Mouse (Mus musculus): ENCODE data around the gene Cldn15. TPM values are rescaled to one million over a fixed set of nuclear protein-coding genes. Genes with fewer than 3 reads are reported as not detected.

Gene Cldn15
- 0.40 TPM in 1 of 2 replicates, not detected in the other for total RNA-seq (2014; rRNA removed)
- 0.24 TPM in 1 of 2 replicates, not detected in the other for polyA plus RNA-seq (2015; fragmentation: Nextera tagmentation; extraction: Ambion mirVana)

DNA sequence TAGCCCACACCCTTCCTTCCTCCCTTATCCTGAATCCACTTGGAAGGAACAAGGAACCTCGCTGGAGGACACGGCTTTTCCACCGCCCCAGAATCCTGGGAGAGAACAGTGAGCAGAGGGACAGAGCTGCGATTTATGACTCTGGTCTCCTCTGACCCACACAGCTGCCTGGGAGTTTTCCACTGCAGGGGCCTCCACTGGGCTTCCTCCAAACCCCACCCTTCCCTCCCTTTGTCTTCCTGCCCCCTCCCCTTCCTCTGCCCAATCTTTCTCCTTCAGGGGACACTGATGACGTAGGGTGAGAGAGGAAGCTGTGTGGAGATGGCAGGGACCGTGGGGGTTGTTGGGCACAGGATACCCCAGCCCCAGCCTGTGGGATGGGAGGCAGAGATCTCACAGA is at the start of gene Cldn15:
Cldn15 (plus strand) TSS at position 286 of the 400 bp plus-strand sequence.
- peaks cover 27% of the 10 kb centered on the region for H3K36me3 ChIP-seq (ENCODE audit: insufficient read depth, low read length)
- DNase-seq (ENCODE audit: low spot score) (no peak), ATAC-seq (no peak)
- TF ChIP-seq CTCF (IDR thresholded peaks at IDR 0.05; ENCODE audit: low read depth), result no peak
- H3K9ac ChIP-seq (replicated peaks; ENCODE audit: low read length), result no peak within 1 kb of the TSS
- no peak within 1 kb of the TSS for H3K27ac ChIP-seq
- no peaks in the 10 kb centered on the region for H3K9me3 ChIP-seq (ENCODE audit: low read length)
- no peak within 1 kb of the TSS for H3K4me2 ChIP-seq (ENCODE audit: low read depth, low read length)
- WGBS, result 68% methylated on average over 6 of the region's 6 CpGs
- H3K27me3 ChIP-seq (ENCODE audit: insufficient read depth, low read length), result no peaks in the 10 kb centered on the region
- peaks cover 7% of the 10 kb centered on the region; the same call in 1 of the 2 replicates for H3K4me1 ChIP-seq (ENCODE audit: insufficient read depth, low read length)
- H3K4me3 ChIP-seq (ENCODE audit: low read length), result no peak within 1 kb of the TSS

DNA sequence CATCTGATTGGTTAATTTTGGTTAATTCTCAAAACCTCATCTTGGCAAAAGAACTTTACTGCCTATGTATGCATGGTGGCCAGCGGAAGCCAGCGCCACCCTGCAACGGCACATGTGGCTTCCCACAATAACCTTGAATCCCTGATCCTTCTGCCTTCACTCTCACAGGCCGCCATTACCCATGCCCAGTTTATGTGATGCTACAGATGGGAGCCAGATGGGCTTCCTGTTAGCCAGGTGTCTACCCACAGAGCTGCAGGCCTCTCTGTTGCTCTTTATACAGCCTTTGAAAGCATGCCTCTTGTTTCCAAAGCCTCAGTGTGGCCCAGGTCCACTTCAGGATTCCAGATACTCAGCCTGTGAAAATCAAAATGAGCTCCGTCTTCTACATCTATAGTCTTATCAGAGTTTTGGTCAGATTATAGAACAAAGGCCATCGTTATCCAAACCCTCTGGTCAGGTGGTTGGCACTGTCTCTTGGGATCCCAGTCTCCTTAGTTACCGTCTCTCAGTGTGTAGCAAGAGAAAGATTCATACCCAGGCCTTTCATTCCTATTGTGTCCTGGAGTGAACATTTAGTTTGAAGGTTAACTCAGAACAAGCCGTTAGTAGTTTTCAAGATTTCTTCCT is 48.7 kb upstream of the Cldn15 start:
- H3K9me3 ChIP-seq (ENCODE audit: low read length), result no peaks in the 10 kb centered on the region
- no peak overlapping the region for H3K4me2 ChIP-seq (ENCODE audit: low read depth, low read length)
- DNase-seq (ENCODE audit: low spot score) (no peak), ATAC-seq (no peak)
- no peak overlapping the region for H3K27ac ChIP-seq
- H3K4me1 ChIP-seq (ENCODE audit: insufficient read depth, low read length), result no peaks in the 10 kb centered on the region
- no peak overlapping the region for H3K9ac ChIP-seq (replicated peaks; ENCODE audit: low read length)
- H3K27me3 ChIP-seq (ENCODE audit: insufficient read depth, low read length), result no peaks in the 10 kb centered on the region
- no peak for TF ChIP-seq CTCF (IDR thresholded peaks at IDR 0.05; ENCODE audit: low read depth)
- no peak overlapping the region for H3K4me3 ChIP-seq (ENCODE audit: low read length)
- 93% methylated on average over 8 of the region's 8 CpGs for WGBS
- H3K36me3 ChIP-seq (ENCODE audit: insufficient read depth, low read length), result peaks cover 10% of the 10 kb centered on the region

DNA sequence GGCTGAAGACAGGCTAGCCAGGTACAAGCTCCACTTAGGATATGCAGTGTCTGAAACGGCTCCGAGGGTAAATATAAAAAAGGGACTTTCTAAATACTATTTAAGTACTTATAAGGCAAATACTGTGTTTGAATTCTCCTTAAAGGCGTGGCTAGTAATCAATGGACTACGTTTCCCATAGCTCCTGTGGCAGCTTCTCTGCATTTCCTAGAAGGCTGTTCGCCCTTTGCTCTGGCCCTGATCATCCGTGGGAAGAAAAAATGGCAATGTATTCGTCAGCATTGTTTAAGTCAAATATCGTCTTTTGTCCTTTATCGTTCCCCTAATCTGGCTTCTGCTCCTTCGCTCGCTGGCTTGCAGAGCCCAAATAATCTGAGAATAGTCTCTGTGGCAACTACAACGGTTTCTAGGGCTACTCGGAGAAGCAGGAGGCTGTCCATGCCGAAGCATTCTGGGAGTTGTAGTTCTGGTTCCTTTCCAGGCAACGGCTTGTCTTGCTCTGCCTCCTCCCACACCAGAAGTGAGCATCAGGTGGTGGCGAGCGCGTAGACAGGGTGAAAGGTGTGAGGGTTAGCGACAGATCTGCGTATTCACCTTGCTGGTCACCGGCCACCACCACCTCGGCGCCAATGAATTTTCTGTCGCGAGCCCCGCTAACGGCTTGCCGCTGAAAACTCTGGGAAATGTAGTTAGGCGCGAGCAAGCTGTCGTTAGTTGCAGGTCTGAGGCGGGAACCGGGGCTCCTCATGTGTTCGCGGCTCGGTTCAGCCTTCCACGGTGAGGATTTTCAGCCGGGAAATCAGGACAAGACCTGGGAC is 47.6 kb upstream of the Cldn15 start:
- no peaks in the 10 kb centered on the region for H3K4me1 ChIP-seq (ENCODE audit: insufficient read depth, low read length)
- no peaks in the 10 kb centered on the region for H3K27me3 ChIP-seq (ENCODE audit: insufficient read depth, low read length)
- peak overlapping the region; percentile 73 for H3K27ac ChIP-seq
- no peaks in the 10 kb centered on the region for H3K9me3 ChIP-seq (ENCODE audit: low read length)
- peak overlapping the region; percentile 82 for H3K4me2 ChIP-seq (ENCODE audit: low read depth, low read length)
- H3K9ac ChIP-seq (replicated peaks; ENCODE audit: low read length), result peak overlapping the region; percentile 58
- H3K36me3 ChIP-seq (ENCODE audit: insufficient read depth, low read length), result no peaks in the 10 kb centered on the region
- TF ChIP-seq CTCF (IDR thresholded peaks at IDR 0.05; ENCODE audit: low read depth), result no peak
- peak overlapping the region; percentile 62 for H3K4me3 ChIP-seq (ENCODE audit: low read length)
- peak; percentile 93 for DNase-seq (ENCODE audit: low spot score)
- WGBS, result 4% methylated on average over 38 of the region's 38 CpGs
- peak; percentile 91 for ATAC-seq

DNA sequence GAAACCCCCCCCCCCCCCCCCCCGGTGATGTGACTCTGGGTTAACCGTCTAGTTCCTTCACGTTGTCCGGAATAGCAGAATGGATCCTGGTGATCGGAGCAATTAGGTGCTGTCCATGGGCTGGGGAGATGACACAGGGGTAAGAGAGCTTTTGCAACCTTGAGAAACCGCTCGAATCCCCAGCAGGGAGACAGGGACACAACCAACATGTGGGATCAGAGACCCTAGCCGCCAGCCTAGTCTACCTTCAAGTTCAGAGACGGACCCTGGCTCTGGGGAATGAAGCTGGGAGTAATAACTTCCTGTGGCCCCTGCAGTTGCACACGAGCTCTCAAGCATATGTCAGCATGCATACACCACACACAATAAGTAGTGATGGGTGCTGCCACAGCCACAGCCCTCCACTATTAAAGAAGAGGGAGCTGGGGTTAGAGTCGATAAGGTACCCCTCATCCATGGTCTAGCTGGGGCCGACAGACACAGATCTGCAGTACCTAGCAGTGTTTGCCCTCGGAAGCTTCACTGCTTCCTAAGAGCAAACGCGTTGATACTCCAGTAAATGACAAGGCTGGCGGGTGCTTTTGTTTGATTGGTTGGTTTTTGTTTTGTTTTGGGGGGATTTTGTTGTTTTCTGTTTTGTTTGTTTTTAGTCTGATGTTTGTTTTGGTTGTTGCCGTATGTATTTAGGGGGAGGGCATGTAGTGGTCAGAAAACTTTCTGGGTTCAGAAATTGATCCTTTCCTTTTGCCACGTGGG is 46.7 kb upstream of the Cldn15 start:
- DNase-seq (ENCODE audit: low spot score) (no peak), ATAC-seq (peak; percentile 12; the same call in 1 of the 2 replicates)
- no peak for TF ChIP-seq CTCF (IDR thresholded peaks at IDR 0.05; ENCODE audit: low read depth)
- H3K9ac ChIP-seq (replicated peaks; ENCODE audit: low read length), result peak overlapping the region; percentile 58
- no peaks in the 10 kb centered on the region for H3K4me1 ChIP-seq (ENCODE audit: insufficient read depth, low read length)
- no peaks in the 10 kb centered on the region for H3K36me3 ChIP-seq (ENCODE audit: insufficient read depth, low read length)
- H3K27me3 ChIP-seq (ENCODE audit: insufficient read depth, low read length), result no peaks in the 10 kb centered on the region
- WGBS, result 20% methylated on average over 17 of the region's 18 CpGs
- peak overlapping the region; percentile 62 for H3K4me3 ChIP-seq (ENCODE audit: low read length)
- no peaks in the 10 kb centered on the region for H3K9me3 ChIP-seq (ENCODE audit: low read length)
- H3K4me2 ChIP-seq (ENCODE audit: low read depth, low read length), result peak overlapping the region; percentile 82
- H3K27ac ChIP-seq, result peak overlapping the region; percentile 73

DNA sequence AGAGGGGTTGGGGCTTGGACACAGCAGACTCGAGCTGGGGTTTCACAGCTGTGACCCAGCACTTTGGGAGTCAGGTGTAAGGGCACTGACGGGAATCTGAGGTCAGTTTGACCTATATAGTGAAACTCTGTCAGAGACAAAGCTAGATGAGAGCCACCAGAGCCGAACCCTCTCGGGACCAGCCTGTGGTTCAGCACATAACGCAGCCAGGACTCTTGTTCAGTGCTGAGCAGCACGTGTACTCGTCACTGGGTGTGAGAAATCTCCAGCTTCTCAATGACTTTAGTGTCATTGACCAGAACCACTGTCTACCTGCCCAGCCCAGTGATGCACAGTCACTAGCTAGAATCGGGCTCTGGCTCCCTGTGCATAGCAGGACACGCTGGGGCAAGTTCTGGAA is 43.6 kb upstream of the Cldn15 start:
- no peak for ATAC-seq
- no peak for DNase-seq (ENCODE audit: low spot score)
- Histone ChIP-seq H3K27ac (no peak overlapping the region), H3K27me3 (ENCODE audit: insufficient read depth, low read length) (no peaks in the 10 kb centered on the region), H3K9me3 (ENCODE audit: low read length) (no peaks in the 10 kb centered on the region), H3K9ac (replicated peaks; ENCODE audit: low read length) (no peak overlapping the region), H3K36me3 (ENCODE audit: insufficient read depth, low read length) (no peaks in the 10 kb centered on the region), H3K4me3 (ENCODE audit: low read length) (no peak overlapping the region), H3K4me1 (ENCODE audit: insufficient read depth, low read length) (no peaks in the 10 kb centered on the region), H3K4me2 (ENCODE audit: low read depth, low read length) (no peak overlapping the region)
- no peak for TF ChIP-seq CTCF (IDR thresholded peaks at IDR 0.05; ENCODE audit: low read depth)
- 90% methylated on average over 9 of the region's 9 CpGs for WGBS

- Histone ChIP-seq H3K9ac (replicated peaks; ENCODE audit: low read length) (no peak overlapping the region), H3K36me3 (ENCODE audit: insufficient read depth, low read length) (no peaks in the 10 kb centered on the region), H3K4me1 (ENCODE audit: insufficient read depth, low read length) (no peaks in the 10 kb centered on the region), H3K27me3 (ENCODE audit: insufficient read depth, low read length) (no peaks in the 10 kb centered on the region), H3K9me3 (ENCODE audit: low read length) (no peaks in the 10 kb centered on the region), H3K4me2 (ENCODE audit: low read depth, low read length) (no peak overlapping the region), H3K4me3 (ENCODE audit: low read length) (no peak overlapping the region), H3K27ac (no peak overlapping the region)
- no peak for TF ChIP-seq CTCF (IDR thresholded peaks at IDR 0.05; ENCODE audit: low read depth)
- DNase-seq (ENCODE audit: low spot score), result no peak
- WGBS, result 74% methylated on average over 7 of the region's 7 CpGs
- ATAC-seq, result no peak
Observed at GRCm38 (mm10) chr5:136923751-136924478, 42.5 kb upstream of the Cldn15 start.

Measured in hindbrain, postnatal 0 days (tissue).